Mouse (Mus musculus) granulocyte monocyte progenitor cell, adult 5-6 weeks (primary cell): ENCODE data around the gene Spns2. TPM values are rescaled to one million over a fixed set of nuclear protein-coding genes. Genes with fewer than 3 reads are reported as not detected.

ENCODE experiments used
- ATAC-seq: replicated peaks from 2 replicates; pipeline ENCODE4 v1.8.0; 2016; ENCODE audit warnings: mild to moderate bottlenecking, moderate TSS enrichment, inconsistent platforms; ENCODE audit not compliant: poor library complexity, severe bottlenecking
- total RNA-seq, 2 experiments: library from RNA; stranded (forward) in 1 of 2; stranded (reverse) in 1 of 2; fragments of 200-712, 200-1000 nt in 1 of 2; fragments of >200 nt in 1 of 2; fragmentation: Nextera tagmentation in 1 of 2; gene quantifications; 2 replicates each; pipeline ENCODE4 v1.2.3; 2014 to 2017

The Spns2 gene
- total RNA-seq, 2 experiments from 2014 or later = 5.6 to 27.1 TPM

GRCm38 (mm10) chr11:72502236-72502635 lies 12.5 kb upstream of the Spns2 start:
- ATAC-seq = no peak

GRCm38 (mm10) chr11:72501426-72502002 lies 11.8 kb upstream of the Spns2 start:
- ATAC-seq = no peak

- no peak for ATAC-seq
Observed at GRCm38 (mm10) chr11:72500139-72500538, 10.4 kb upstream of the Spns2 start.

- no peak for ATAC-seq
Observed at GRCm38 (mm10) chr11:72497367-72497766, 7.7 kb upstream of the Spns2 start.

GRCm38 (mm10) chr11:72496775-72497174 lies 7.1 kb upstream of the Spns2 start:
- no peak for ATAC-seq

GRCm38 (mm10) chr11:72496066-72496465 lies 6.4 kb upstream of the Spns2 start:
- ATAC-seq = no peak

GRCm38 (mm10) chr11:72494046-72494988 lies 4.6 kb upstream of the Spns2 start:
- peak; percentile 12; the same call in 1 of the 2 replicates for ATAC-seq

GRCm38 (mm10) chr11:72491130-72491960 lies 1.6 kb upstream of the Spns2 start:
- ATAC-seq = peak; percentile 7; the same call in 1 of the 2 replicates

GRCm38 (mm10) chr11:72489397-72489796 lies 307 bp downstream of the Spns2 start:
- ATAC-seq = no peak

GRCm38 (mm10) chr11:72488753-72489271 lies 892 bp downstream of the Spns2 start:
- ATAC-seq = peak; percentile 35

- no peak for ATAC-seq
Observed at GRCm38 (mm10) chr11:72487739-72488138, 2.0 kb downstream of the Spns2 start.

- ATAC-seq = no peak
Observed at GRCm38 (mm10) chr11:72487171-72487570, 2.5 kb downstream of the Spns2 start.

- no peak for ATAC-seq
Observed at GRCm38 (mm10) chr11:72485960-72486359, 3.7 kb downstream of the Spns2 start.

- no peak for ATAC-seq
Observed at GRCm38 (mm10) chr11:72485157-72485556, 4.5 kb downstream of the Spns2 start.

- ATAC-seq = peak; percentile 52
Observed at GRCm38 (mm10) chr11:72484549-72484948, 5.2 kb downstream of the Spns2 start.

GRCm38 (mm10) chr11:72481952-72482351 lies 7.8 kb downstream of the Spns2 start:
- no peak for ATAC-seq

GRCm38 (mm10) chr11:72481313-72481712 lies 8.4 kb downstream of the Spns2 start:
- ATAC-seq = no peak

GRCm38 (mm10) chr11:72479499-72479898 lies 10.2 kb downstream of the Spns2 start:
- ATAC-seq = peak; percentile 25; the same call in 1 of the 2 replicates

GRCm38 (mm10) chr11:72478228-72478627 lies 11.5 kb downstream of the Spns2 start:
- peak; percentile 27; the same call in 1 of the 2 replicates for ATAC-seq

GRCm38 (mm10) chr11:72477653-72478052 lies 12.1 kb downstream of the Spns2 start:
- ATAC-seq = no peak
